Mouse (Mus musculus): Measurements from ENCODE around the gene Klhl26. TPM values are rescaled to one million over a fixed set of nuclear protein-coding genes. Genes with fewer than 3 reads are reported as not detected.

The Klhl26 gene
- polyA plus RNA-seq, 1 experiment from 2014 or later, result 19.5 TPM

DNA sequence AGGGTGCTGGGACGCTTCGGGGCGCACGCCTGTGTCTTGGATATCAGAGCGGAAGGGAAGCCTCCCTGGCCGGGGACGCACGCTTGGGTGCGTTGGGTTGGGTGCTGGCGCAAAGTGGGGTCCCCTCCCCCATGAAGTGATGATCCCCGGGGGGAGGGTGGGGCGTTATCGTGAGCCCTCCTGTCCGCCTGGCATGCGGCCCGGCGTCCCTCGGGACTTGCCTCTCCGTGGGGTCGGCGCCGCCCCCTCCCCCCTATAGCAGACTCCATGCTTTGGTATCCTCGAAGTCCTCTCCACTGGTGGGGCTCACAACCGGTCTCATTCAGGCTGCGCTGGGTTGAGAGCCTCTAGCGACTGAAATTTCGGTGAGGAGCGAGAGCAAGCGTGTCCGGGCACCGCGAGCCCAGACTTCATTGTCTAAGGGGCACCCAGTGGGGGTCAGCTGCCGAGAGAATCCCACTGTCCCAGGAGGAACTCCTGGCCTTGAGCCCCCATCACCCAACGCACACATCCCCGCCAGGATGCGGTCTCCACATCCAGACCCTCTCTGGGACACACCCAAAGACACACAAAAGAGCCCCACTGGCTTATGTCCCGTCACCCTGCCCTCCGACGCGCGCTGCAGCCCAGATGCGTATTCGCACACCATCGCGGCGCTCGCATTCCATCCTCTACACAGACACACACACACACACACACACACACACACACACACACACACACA, 17.1 kb upstream of the Klhl26 start:
- H3K4me3 ChIP-seq (ENCODE audit: low read depth, low read length), result peak overlapping the region; percentile 33
- DNase-seq (ENCODE audit: low spot score) (no peak), ATAC-seq (replicated peaks; ENCODE audit: low FRiP score, low TSS enrichment, low read depth) (no peak)
- H3K4me2 ChIP-seq (ENCODE audit: low read length), result peak overlapping the region; percentile 70; the same call in 1 of the 2 replicates
- peaks cover 23% of the 10 kb centered on the region for H3K4me1 ChIP-seq (replicated peaks; ENCODE audit: control insufficient read depth, insufficient read depth, low read length)
- no peaks in the 10 kb centered on the region for H3K36me3 ChIP-seq (ENCODE audit: control insufficient read depth, insufficient read depth, low read length)
- H3K9me3 ChIP-seq (ENCODE audit: control insufficient read depth, low read length), result no peaks in the 10 kb centered on the region
- peaks cover 99% of the 10 kb centered on the region for H3K27me3 ChIP-seq (replicated peaks; ENCODE audit: control insufficient read depth, insufficient read depth, low read length)
- H3K27ac ChIP-seq (ENCODE audit: low read depth), result no peak overlapping the region
- H3K9ac ChIP-seq (ENCODE audit: low read length), result no peak overlapping the region
- WGBS, result 2% methylated on average over 47 of the region's 47 CpGs

DNA sequence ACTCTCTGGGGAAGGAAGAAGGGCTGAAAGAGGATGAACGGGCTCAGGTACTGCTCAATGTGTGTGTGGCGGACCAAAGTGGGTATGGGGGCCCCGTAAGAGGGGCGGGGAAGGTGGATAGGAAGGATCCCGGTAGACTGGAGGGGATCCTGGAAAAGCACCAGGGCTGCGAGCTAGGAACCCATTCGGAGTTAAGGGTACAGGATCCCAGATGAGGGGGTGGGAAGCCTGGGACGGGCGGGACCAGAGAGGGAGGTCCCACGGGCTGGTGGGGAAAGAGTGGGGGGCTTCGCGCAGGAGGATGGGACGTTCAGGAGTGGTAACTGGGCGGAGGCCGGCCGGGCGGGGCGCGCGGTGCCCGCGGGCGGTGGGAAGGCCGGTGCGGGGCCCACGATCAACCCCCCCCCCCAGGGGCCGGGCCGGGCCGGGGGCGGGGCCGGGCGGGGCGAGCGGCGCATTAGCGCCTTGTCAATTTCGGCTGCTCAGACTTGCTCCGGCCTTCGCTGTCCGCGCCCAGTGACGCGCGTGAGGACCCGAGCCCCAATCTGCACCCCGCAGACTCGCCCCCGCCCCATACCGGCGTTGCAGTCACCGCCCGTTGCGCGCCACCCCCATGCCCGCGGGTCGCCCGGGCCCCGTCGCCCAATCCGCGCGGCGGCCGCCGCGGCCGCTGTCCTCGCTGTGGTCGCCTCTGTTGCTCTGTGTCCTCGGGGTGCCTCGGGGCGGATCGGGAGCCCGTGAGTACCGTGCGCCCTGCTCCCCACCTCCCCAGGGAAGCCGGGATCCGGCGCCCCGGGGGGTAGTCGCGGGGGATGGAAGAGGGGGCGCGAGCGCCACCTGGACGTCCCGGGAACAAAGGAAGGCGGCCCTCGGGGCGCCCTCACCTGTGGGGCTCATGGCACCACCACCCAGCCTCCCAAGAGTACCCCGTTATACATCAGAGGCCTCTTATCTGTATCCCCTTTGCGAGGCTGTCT, 16.2 kb upstream of the Klhl26 start, which contains the start of gene Crlf1:
TSS of gene Crlf1 (plus strand) at position 495 of the 977 bp plus-strand sequence.
- no peaks in the 10 kb centered on the region for H3K36me3 ChIP-seq (ENCODE audit: control insufficient read depth, insufficient read depth, low read length)
- H3K27ac ChIP-seq (ENCODE audit: low read depth), result no peak within 1 kb of the TSS
- H3K4me1 ChIP-seq (replicated peaks; ENCODE audit: control insufficient read depth, insufficient read depth, low read length), result peaks cover 31% of the 10 kb centered on the region
- no peak within 1 kb of the TSS; the same call in 1 of the 2 replicates for H3K9ac ChIP-seq (ENCODE audit: low read length)
- under 1% methylated on average over 61 of the region's 93 CpGs for WGBS
- peak within 1 kb of the TSS; percentile 70 for H3K4me2 ChIP-seq (ENCODE audit: low read length)
- H3K27me3 ChIP-seq (replicated peaks; ENCODE audit: control insufficient read depth, insufficient read depth, low read length), result peaks cover 100% of the 10 kb centered on the region
- H3K9me3 ChIP-seq (ENCODE audit: control insufficient read depth, low read length), result no peaks in the 10 kb centered on the region
- ATAC-seq (replicated peaks; ENCODE audit: low FRiP score, low TSS enrichment, low read depth) (no peak; the same call in 1 of the 2 replicates), DNase-seq (ENCODE audit: low spot score) (no peak)
- H3K4me3 ChIP-seq (ENCODE audit: low read depth, low read length), result peak within 1 kb of the TSS; percentile 33

DNA sequence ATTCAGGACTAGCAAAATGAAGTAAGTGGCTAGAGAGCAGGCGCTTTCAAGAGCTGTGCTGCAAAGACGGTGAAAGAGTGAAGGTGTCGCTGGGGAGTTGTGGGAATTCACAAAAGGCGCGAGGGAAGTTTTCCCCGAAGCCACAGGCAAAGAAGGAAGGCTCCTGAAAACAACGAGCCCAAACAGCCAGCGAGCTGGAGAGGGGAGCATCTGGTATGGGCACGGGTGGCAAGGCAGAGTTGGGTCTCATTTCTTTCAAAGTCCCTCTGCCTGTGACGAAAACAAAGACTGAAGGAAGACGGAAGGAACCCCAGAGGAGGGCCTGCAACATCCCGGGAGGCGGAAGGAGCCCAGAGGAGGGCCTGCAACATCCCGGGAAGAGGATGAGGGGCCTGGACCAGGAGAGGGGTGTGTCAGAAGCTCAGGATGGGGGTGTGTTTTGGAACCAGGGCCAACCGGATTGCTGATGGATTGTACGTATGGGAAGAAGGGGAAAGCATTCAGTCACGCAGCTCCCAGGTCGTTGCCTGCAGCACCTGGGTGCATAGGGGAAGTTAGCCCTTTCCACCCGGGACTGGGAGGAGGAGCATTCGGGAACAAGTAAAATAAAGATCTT, 14.2 kb upstream of the Klhl26 start:
- no peaks in the 10 kb centered on the region for H3K9me3 ChIP-seq (ENCODE audit: control insufficient read depth, low read length)
- no peak overlapping the region for H3K27ac ChIP-seq (ENCODE audit: low read depth)
- no peak for ATAC-seq (replicated peaks; ENCODE audit: low FRiP score, low TSS enrichment, low read depth)
- no peak overlapping the region for H3K4me3 ChIP-seq (ENCODE audit: low read depth, low read length)
- no peaks in the 10 kb centered on the region for H3K36me3 ChIP-seq (ENCODE audit: control insufficient read depth, insufficient read depth, low read length)
- peaks cover 100% of the 10 kb centered on the region for H3K27me3 ChIP-seq (replicated peaks; ENCODE audit: control insufficient read depth, insufficient read depth, low read length)
- no peak overlapping the region for H3K9ac ChIP-seq (ENCODE audit: low read length)
- peaks cover 31% of the 10 kb centered on the region for H3K4me1 ChIP-seq (replicated peaks; ENCODE audit: control insufficient read depth, insufficient read depth, low read length)
- no peak overlapping the region for H3K4me2 ChIP-seq (ENCODE audit: low read length)
- 4% methylated on average over 20 of the region's 20 CpGs for WGBS
- DNase-seq (ENCODE audit: low spot score), result no peak

DNA sequence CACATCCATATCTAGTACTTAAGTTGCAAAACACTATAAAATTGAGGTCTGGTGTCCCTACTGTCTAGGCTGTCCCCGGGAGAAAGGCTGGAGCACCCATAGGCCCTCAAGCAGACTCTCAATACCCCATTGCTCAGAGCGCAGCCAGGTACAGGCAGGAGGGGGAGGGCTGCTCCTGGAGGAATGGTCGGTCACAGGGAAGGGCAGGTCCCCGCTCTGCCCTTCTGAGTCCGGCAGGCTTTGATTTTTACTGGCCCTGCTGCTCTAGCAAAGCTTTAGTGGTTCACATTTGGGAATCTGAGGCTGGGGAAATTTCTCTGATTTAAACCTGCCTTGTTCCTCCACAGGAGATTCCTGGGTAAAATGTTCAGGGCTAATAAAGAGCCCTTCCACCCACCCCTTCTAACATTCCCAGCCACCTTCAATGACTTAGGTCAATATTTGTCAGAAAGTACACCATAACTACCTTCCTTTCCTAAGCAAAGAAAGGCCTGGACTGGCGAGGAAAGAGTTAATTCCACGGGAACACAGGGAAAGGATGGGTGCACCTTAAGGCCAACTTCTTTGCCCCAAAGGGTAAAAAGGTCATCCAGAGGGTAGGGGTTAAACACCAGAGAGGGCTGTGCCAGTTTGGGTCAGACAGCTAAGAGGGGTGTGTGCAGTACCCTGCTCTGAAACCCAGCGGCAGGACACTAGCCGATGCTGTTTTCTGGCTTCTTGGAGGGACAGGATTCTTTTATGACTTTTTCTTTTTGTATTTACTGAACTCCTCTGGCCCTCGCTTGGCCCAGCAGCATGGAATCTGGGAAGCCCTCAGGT, 13.5 kb upstream of the Klhl26 start:
- H3K4me3 ChIP-seq (ENCODE audit: low read depth, low read length), result no peak overlapping the region
- no peak overlapping the region for H3K27ac ChIP-seq (ENCODE audit: low read depth)
- WGBS, result 13% methylated on average over 10 of the region's 10 CpGs
- H3K4me1 ChIP-seq (replicated peaks; ENCODE audit: control insufficient read depth, insufficient read depth, low read length), result peaks cover 31% of the 10 kb centered on the region
- peak overlapping the region; percentile 49; the same call in 1 of the 2 replicates for H3K4me2 ChIP-seq (ENCODE audit: low read length)
- no peaks in the 10 kb centered on the region for H3K9me3 ChIP-seq (ENCODE audit: control insufficient read depth, low read length)
- DNase-seq (ENCODE audit: low spot score) (no peak), ATAC-seq (replicated peaks; ENCODE audit: low FRiP score, low TSS enrichment, low read depth) (no peak)
- H3K36me3 ChIP-seq (ENCODE audit: control insufficient read depth, insufficient read depth, low read length), result no peaks in the 10 kb centered on the region
- no peak overlapping the region for H3K9ac ChIP-seq (ENCODE audit: low read length)
- H3K27me3 ChIP-seq (replicated peaks; ENCODE audit: control insufficient read depth, insufficient read depth, low read length), result peaks cover 100% of the 10 kb centered on the region

DNA sequence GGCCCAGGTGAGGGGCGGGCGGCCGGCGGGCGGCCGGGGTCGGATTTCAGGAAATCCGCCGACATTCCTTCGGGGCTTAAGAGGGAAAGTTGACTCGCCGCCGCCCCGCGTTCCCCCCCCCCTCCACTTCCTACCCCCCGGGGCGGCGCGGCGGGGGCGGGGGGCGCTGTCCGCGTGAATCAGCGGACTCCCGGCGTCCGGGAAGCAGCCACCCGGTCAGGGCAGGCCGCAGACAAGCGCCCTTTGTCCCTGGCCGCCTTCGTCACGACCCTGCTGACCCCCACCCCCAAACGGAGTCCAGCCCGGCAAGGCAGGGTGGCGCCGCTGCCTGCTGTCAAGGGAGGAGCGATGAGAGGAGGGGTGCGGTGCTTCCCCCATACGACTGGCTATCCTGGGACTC, 12.8 kb upstream of the Klhl26 start:
- H3K27ac ChIP-seq (ENCODE audit: low read depth), result no peak overlapping the region
- H3K27me3 ChIP-seq (replicated peaks; ENCODE audit: control insufficient read depth, insufficient read depth, low read length), result peaks cover 100% of the 10 kb centered on the region
- DNase-seq (ENCODE audit: low spot score) (no peak), ATAC-seq (replicated peaks; ENCODE audit: low FRiP score, low TSS enrichment, low read depth) (no peak)
- H3K9me3 ChIP-seq (ENCODE audit: control insufficient read depth, low read length), result no peaks in the 10 kb centered on the region
- peak overlapping the region; percentile 49 for H3K4me2 ChIP-seq (ENCODE audit: low read length)
- peaks cover 31% of the 10 kb centered on the region for H3K4me1 ChIP-seq (replicated peaks; ENCODE audit: control insufficient read depth, insufficient read depth, low read length)
- no peak overlapping the region for H3K9ac ChIP-seq (ENCODE audit: low read length)
- peak overlapping the region; percentile 31 for H3K4me3 ChIP-seq (ENCODE audit: low read depth, low read length)
- no peaks in the 10 kb centered on the region for H3K36me3 ChIP-seq (ENCODE audit: control insufficient read depth, insufficient read depth, low read length)
- WGBS, result under 1% methylated on average over 21 of the region's 41 CpGs

DNA sequence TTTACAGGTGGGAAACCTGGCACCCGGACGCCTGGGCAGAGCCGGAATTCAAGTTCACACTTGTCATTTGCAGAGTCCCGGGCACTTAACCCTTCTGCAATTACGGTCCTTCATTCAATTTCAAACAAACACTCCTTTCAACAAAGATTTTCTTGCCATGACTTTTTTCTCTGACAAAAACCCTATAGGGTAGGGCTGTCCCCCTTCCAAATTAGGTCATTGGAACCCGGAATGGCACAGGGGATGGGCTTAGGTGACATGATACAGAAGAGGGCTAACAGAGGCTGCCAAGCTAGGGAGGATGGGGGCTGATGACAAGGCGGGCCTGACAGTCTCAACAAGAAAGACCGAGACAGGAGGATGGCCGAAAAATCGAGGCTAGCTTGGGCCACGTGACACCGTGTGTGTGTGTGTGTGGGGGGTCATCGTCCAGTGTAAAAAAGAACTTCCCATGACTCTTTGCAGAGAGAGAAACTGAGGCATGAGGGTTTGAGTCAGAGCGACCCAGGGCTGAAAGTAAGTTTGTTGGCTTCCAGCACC, 12.2 kb upstream of the Klhl26 start:
- Histone ChIP-seq H3K27me3 (replicated peaks; ENCODE audit: control insufficient read depth, insufficient read depth, low read length) (peaks cover 99% of the 10 kb centered on the region), H3K9ac (ENCODE audit: low read length) (no peak overlapping the region)

DNA sequence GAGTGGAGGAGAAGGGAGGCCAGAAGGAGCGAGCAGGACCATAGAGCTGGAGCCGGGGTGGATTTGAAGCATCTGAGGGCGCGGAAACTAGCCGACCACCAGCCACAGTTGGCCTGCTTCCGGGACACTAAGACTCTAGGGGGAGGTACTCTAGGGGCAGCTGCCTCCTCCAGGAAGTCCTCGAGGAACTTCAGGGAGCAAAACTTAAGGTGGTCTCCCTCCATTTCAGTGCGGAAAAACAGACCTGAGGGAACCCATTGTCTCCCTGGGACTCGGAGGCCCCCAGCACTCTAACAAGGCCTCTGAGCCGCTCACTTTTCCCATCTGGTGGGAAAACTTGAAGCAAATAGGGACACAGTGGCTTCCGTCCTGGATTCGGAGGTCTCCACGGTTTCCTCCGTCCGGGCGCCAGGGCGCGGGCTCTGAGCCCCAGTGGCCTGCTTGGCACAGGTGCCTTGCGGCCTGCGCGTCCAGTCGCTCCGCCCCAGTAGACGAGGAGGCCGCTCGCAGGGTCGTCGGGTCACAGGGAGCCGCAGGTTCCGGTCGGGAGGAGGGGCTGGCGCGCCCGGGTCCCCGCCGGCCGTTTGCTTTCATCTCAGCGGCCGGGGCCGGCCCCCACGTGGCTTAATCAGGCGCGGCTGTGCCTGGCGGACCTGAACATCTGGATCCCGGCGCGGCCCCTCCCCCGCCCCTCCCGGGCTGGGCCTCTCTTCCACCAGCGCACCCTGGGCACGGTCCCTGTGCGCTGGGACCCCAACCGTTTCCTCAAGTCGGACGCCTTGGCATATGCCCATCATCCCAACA, 11.4 kb upstream of the Klhl26 start:
- Histone ChIP-seq H3K4me2 (ENCODE audit: low read length) (peak overlapping the region; percentile 51), H3K27ac (ENCODE audit: low read depth) (no peak overlapping the region), H3K36me3 (ENCODE audit: control insufficient read depth, insufficient read depth, low read length) (no peaks in the 10 kb centered on the region), H3K27me3 (replicated peaks; ENCODE audit: control insufficient read depth, insufficient read depth, low read length) (peaks cover 91% of the 10 kb centered on the region), H3K9me3 (ENCODE audit: control insufficient read depth, low read length) (no peaks in the 10 kb centered on the region), H3K4me1 (replicated peaks; ENCODE audit: control insufficient read depth, insufficient read depth, low read length) (peaks cover 26% of the 10 kb centered on the region), H3K9ac (ENCODE audit: low read length) (no peak overlapping the region), H3K4me3 (ENCODE audit: low read depth, low read length) (peak overlapping the region; percentile 31)
- 4% methylated on average over 55 of the region's 55 CpGs for WGBS
- DNase-seq (ENCODE audit: low spot score) (no peak), ATAC-seq (replicated peaks; ENCODE audit: low FRiP score, low TSS enrichment, low read depth) (peak; percentile 18; the same call in 1 of the 2 replicates)

More for the DNA sequence above, 12.2 kb upstream of the Klhl26 start:
- 3% methylated on average over 14 of the region's 14 CpGs for WGBS
- Histone ChIP-seq H3K9me3 (ENCODE audit: control insufficient read depth, low read length) (no peaks in the 10 kb centered on the region), H3K27ac (ENCODE audit: low read depth) (no peak overlapping the region), H3K4me2 (ENCODE audit: low read length) (peak overlapping the region; percentile 49), H3K4me3 (ENCODE audit: low read depth, low read length) (peak overlapping the region; percentile 31), H3K36me3 (ENCODE audit: control insufficient read depth, insufficient read depth, low read length) (no peaks in the 10 kb centered on the region), H3K4me1 (replicated peaks; ENCODE audit: control insufficient read depth, insufficient read depth, low read length) (peaks cover 31% of the 10 kb centered on the region)
- ATAC-seq (replicated peaks; ENCODE audit: low FRiP score, low TSS enrichment, low read depth), result no peak
- no peak for DNase-seq (ENCODE audit: low spot score)

Measured in intestine, embryonic 14.5 days (tissue).